Mouse (Mus musculus) urinary bladder, postnatal 14 days (tissue): ENCODE results near the gene Gm40460.
A peak's percentile ranks its signal among the peaks of the same experiment; 100 is the strongest.
"Not testable (repeated sequence)": the region's sequence is repeated elsewhere in the genome, so short reads cannot be mapped to it uniquely, and the experiment has no call there.

Experiments
- DNase-seq: peaks from one replicate; pipeline ENCODE4 v3.0.0; 2021; ENCODE audit warnings: low spot score

The Gm40460 gene

DNA sequence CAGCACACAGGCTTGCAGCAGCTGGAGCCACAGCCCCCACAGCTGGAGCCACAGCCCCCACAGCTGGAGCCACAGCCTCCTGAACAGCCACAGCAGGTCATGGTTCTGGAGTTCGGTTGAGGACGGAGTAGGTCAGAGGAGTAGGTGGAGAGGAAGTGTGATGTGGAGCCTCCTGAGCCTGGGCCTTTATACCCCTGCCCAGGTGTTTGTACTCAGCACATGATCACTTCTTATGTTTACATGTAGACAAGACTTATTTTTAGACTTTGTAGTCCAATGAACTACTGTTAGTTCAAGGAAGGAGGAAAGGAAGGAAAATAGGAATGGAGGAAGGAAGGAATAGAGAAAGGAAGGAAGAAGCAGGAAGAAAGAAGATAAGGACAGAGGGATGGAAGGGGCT, at the start of gene Gm40460:
Gene Gm40460, minus strand, starts transcription at position 101 of the 400 bp plus-strand sequence.
- DNase-seq = no peak

DNA sequence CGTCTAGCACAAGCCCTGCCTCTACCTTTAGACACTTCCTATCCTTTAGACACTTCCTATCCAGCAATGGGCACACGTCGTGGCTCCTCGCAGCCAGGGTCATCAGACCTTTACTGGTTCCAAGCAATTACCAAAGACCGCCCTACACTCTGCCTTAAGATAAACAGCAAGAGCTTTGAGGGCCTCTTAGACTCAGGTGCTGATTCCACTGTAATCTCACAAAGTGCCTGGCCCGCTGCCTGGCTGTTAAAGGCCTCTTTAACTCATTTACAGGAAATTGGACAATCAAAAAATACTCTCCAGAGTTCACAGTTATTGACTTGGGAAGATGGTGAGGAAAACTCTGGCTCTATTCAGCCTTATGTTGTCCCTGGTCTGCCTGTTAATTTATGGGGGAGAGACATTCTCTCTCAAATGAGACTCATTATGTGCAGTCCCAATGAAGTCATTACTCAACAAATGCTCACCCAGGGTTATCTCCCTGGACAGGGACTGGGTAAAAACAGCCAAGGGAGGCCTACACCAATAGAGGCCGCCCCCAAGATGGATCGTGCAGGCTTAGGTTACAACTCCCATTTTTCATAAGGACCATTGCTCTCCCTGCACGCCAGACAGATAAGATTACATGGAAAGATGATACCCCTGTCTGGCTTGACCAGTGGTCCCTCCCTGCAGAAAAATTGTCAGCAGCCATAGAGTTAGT, 45.2 kb upstream of the Gm40460 start:
- DNase-seq = not testable (repeated sequence)

DNA sequence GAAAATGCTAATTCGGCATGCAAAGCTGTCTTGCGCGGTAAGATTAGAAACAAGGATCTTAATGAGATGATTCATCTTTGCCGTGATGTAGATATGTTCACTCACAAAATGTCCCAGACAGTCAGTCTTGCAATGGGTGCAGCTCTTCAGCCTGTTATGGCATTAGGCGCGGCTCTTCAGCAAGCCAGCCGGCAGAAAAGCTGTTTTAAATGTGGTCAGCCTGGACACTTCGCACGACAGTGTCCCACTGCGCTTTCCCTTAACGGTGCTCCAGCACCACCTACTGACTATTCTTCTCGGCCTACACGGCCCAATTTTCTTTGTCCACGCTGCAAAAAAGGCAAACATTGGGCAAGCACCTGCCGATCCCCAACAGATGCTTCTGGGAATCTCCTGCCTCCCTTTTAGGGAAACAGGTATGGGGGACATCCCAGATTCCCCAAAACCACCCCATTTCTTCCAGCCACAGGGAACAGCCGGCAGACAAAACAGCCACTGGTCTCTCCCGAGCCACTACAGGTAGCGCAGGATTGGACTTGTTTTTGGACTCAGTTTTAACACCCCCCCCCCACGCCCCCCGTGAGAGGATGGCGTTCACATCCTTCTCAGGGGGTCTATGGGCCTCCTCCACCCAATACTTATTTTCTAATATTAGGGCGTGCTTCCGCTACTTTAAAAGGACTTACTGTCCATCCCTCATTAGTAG, 44.4 kb upstream of the Gm40460 start:
- peak; percentile 39 for DNase-seq

DNA sequence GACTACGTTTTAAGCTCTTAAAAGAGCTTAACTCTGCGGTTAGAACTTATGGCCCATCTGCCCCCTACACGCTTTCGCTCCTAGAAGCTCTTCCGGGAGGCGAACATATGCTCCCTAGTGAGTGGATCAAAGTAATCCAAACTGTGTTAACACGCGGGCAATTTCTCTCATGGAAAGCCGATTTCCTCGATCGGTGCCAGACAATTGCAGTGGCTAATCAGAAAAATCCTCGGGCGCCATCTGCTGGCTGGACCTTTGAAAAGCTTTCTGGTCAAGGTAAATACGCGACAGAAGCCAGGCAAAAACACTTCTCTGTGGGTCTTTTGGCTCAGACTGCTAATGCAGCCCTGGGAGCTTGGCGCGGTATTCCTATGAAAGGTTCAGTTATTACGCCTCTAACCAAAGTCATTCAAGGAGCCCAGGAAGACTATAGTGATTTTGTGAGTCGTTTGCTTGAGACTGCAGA, 43.8 kb upstream of the Gm40460 start:
- peak; percentile 95 for DNase-seq

DNA sequence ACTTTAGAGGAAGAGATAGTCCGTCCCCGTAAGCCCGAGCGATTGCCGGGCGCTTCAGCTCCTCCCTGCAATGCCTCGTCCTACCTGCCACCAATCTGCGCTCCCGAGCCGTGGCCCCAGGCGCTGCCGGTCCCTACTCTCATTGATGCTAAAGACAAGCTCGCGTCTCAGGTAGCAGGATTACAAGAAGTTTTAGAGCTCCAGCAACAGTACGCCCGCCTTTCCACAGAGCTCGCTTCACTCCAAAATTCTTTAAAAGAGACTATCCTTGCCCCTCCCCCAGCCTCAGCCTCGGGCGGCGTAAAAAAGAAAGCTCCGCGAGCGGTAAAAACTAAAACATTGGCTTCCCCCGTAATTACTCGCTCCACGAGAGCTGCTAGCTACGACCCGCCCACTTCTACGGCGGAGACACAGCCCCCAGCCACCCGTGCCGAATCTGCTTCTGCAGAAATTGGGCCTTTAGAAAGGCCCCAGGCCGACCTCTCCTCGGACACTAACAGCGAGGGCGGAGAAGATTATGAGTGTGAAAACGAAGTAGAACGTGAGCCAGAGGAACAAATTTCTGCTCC, 43.2 kb upstream of the Gm40460 start:
- DNase-seq = peak; percentile 62

DNA sequence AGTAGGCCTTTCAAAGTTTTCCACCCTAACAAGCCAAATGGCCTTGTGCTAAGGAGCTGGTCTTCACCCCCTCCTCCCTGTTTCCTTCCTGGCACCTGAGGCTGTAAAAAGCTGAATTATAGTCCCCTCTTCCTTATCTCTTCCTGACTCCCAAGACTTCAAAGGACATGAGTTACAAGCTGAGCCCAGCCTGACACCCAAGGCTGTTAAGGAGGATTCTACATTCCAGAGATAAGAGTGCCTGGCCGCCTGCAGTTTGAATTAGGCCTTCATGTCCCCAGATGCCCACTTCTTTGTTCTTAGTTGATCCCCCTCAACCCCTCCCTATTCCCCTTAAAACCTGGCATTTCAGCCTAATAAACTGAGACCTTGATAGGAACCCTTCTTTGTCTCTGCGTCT, 42.0 kb upstream of the Gm40460 start:
- not testable (repeated sequence) for DNase-seq

DNA sequence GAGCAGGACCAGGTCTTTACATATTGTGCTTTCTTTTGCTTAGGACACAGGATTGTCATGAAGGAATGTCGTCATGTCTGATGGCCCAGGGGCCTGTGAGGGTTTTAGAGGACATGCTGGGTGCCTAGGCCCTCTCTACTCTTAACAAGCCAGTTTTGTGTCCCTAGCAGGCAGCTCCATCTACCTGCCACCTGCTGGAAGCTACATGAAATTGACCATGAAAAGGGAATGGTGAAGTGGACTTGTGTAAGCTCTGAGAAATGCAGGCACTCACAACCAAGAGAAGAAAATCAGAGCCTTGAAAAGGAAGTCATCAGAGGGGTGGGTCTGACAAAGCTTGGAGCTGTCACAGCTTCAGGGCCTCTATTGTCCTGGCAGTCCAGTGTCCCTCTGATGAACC, 38.4 kb upstream of the Gm40460 start:
- not testable (repeated sequence) for DNase-seq

DNA sequence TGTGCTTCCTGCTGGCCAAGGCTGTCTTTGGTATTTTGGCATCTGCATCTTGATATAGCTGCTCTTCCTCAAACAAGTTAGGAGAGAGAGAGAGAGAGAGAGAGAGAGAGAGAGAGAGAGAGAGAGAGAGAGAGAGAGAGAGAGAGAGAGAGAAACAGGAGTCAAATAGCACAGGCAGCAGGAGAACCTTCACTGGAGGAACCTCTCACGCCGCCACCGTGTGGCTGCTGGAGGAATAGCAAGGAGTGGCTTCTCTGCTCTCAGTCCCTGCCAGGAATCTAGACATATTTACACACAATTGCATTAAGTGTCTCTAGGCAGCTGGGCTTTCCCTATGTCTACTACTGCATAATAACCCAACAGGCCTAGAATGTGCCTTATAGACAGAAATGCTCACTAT, 37.3 kb upstream of the Gm40460 start:
- peak; percentile 74 for DNase-seq

DNA sequence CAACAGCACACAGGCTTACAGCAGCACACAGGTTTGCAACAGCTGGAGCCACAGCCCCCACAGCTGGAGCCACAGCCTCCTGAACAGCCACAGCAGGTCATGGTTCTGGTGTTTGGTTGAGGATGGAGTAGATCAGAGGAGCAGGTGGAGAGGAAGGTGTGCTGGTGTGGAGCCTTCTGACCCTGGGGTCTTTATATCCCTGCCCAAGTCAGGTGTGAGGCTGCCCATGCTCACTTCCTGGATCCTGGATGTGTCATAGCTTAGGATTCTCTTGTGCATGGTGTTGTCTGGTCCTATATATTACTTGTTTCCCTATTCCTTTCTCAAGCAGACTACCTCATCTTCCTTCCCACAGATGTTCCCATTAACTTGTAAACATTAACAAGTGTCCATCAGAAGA, 33.4 kb upstream of the Gm40460 start, which contains the start of gene Gm4559:
Gene Gm4559, minus strand, starts transcription at position 101 of the 400 bp plus-strand sequence.
- DNase-seq = not testable (repeated sequence)

DNA sequence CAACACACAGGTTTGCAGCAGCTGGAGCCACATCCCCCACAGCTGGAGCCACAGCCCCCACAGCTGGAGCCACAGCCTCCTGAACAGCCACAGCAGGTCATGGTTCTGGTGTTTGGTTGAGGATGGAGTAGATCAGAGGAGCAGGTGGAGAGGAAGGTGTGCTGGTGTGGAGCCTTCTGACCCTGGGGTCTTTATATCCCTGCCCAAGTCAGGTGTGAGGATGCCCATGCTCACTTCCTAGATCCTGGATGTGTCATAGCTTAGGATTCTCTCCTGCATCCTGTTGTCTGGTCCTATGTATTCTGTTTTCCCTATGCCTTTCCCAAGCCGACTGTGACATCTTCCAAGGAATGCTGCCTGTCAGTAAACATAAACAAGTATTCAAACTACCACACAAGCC, 17.4 kb upstream of the Gm40460 start, which contains the start of gene Gm2431:
Gene Gm2431, minus strand, starts transcription at position 101 of the 400 bp plus-strand sequence.
- not testable (repeated sequence) for DNase-seq

DNA sequence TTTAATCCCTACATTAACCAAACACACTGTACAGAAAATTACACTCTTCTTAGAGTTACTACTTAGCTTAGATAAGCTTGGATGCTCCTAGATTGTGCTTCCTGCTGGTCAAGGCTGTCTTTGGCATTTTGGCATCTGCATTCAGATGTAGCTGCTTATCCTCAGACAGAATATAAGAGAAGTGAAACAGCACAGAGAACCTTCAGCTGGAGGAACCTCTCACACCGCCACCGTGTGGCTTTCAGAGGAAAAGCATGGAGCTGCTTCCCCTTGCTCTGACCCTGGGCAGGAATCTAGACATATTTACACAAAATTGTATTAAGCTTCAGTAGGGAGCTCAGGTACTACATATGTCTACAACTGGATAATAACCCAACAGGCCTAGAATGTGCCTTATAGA, 14.6 kb upstream of the Gm40460 start:
- DNase-seq = peak; percentile 22

DNA sequence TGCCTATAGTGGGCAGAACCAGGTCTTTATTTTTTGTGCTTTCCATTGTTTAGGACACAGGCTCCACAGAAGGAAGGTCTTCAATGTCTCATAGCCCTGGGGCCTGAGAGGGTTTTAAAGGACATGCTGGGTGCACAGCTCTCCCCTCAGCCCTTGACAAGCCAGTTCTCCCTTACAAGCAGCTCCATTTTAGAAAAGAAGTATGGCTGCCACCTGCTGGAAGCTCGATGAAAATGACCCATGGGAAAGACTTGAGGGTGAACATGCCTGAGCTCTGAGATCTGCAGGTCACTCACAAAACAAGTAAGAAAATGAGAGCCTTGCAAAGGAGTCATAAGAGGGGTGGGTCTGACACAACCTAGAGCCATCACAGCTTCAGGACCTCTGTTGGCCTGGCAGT, 8.9 kb upstream of the Gm40460 start:
- DNase-seq = peak; percentile 38

DNA sequence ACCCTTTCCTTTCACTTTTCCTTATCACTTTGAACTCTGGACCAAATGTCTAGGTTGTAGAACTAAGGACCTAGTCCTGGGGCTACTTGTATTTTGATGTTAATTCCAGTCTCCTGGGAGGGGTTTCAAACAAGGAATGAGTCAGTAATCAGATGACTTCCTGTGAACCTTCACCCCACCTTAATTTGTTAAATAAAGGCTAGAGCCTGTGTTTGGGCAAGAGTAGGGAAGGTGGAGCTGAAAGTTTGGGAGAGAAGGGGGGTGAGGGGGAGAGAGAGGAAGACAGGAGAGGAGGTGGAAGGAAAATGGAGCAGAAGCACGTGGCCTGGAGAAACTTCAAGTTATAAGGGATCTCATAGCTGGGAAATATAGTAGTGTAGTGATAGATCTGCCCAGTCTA, 9.3 kb downstream of the Gm40460 start:
- DNase-seq = no peak

DNA sequence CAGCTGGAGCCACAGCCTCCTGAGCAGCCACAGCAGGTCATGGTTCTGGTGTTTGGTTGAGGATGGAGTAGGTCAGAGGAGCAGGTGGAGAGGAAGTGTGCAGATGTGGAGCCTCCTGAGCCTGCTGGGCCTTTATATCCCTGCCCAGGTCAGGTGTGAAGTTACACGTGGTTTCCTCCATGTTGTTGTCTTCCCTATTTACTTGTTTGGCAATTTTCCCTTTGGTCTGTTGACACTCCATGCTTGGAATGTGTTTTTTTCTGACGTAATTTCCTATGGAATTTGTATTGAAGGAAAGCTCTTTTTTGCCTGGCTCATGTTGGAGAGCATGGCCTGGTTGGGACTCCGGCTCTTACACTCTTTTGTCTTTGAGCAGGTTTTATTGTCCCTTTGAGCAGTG, 11.0 kb downstream of the Gm40460 start, which contains the start of gene Krtap5-5:
Gene Krtap5-5, minus strand, starts transcription at position 101 of the 400 bp plus-strand sequence.
- DNase-seq = not testable (repeated sequence)

DNA sequence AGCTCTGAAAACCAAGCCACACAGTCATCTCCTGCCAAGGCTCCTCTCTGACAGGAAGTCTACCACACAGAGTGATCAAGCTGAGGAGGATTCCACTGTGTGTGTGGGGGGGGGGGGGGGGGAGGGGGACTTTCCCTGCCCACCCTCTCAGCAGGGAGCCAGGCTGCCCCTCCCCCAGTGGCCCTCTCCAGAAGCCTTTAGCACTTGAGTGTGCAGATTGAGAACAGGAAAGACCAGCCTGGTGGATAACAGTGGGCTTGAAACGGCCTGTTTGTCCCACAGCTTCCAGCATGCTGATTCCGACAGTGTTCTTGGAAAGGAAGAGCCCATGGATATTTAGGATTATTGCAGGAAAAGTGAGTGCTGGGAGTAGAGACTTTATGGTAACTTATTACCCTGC, 16.4 kb downstream of the Gm40460 start:
- no peak for DNase-seq

DNA sequence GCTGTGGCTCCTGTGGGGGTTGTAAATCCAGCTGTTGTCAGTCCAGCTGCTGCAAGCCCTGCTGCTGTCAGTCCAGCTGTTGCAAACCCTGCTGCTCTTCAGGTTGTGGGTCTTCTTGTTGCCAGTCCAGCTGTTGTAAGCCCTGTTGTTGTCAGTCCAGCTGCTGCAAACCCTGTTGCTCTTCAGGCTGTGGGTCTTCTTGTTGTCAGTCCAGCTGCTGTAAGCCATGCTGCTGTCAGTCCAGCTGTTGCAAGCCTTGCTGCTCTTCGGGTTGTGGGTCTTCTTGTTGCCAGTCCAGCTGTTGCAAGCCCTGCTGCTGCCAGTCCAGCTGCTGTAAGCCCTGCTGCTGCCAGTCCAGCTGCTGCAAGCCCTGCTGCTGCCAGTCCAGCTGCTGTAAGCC, 28.7 kb downstream of the Gm40460 start:
- not testable (repeated sequence) for DNase-seq

DNA sequence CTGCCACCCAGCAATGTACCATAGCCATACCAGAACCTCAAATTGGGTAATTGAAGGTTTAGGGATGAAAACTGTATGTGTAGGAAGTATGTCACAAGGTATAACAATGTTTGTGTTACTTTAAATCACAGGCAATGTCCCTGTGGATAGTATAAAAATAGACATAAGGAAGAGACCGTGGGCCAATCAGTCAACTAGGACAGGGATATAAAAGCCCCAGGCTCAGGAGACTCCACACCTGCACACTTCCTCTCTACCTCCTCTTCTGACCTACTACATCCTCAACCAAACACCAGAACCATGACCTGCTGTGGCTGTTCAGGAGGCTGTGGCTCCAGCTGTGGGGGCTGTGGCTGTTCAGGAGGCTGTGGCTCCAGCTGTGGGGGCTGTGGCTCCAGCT, 29.3 kb downstream of the Gm40460 start, which contains the start of gene Gm7579:
Gene Gm7579, plus strand, starts transcription at position 301 of the 400 bp plus-strand sequence.
- DNase-seq = no peak

DNA sequence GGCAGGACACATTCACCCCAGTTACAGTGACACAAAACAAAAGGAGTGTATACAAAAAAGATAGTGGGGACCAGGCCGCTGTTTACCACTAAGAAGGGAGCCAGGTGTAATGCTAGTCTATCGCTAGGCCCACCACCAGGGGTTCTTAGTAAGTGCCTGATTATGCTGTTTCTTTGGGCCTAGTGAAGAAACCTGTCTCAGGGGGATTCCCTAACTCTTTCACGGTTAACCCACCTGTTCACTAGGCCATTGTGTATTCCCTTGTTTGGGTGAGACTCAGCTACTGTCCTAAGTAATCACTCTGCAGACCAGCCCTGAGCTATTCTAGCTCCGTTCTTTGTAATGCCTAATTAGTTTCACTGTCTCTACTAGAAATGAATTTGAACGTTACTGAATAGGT, 34.0 kb downstream of the Gm40460 start:
- DNase-seq = not testable (repeated sequence)

DNA sequence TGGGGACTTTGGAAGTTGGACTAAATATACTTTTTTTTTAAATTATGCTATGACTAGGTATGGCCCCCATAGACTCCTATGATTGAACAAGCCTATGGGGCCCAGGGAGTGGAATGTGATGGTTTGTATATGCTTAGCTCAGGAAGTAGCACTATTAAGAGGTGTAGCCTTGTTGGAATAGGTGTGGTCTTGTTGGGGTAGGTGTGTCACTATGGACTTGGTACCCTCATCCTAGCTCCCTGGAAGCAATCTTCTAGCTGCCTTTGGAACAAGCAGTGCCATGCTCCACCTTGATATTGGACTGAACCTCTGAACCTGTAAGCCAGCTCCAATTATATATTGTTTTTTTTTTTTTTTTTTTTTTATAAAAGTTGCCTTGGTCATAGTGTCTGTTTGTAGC, 35.4 kb downstream of the Gm40460 start:
- DNase-seq = no peak

DNA sequence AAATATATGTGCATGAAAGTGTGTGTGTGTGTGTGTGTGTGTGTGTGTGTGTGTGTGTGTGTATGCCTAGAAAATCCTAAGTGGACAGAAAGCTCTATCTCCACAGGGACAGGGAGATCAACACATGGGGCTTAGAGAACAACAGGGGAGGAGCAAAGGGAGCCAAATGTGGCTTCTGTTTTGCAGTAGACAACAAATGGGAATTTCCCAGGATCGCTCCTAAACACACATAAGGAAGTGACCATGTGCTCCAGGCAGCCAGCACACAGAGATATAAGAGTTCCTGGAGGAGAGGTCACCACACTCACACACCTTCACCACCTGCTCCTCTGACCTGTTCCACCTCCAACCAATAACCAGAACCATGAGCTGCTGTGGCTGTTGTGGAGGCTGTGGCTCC, 39.8 kb downstream of the Gm40460 start, which contains the start of gene Krtap5-3:
Gene Krtap5-3, plus strand, starts transcription at position 301 of the 400 bp plus-strand sequence.
- no peak for DNase-seq

DNA sequence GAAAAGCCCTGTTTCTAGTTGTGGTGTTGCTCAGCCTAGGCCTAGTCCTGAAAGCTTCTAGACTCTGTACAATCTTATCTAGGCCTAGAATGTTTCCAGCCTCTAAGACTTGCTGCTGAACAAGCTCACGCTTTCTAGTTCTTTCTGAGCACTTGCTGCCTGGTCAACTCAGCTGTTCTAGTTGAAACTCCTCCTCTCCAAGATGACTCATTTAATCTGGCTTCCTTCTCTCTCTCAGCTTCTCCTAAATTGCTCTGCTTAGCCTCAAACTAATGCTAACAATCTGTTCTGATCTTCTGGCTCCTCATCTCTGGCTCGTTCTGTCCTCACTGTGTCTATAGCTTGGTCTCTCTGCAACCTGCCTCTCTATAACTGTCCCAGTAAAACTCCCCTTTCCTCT, 42.1 kb downstream of the Gm40460 start:
- DNase-seq = no peak
